Mouse (Mus musculus): ENCODE measurements around the gene Edem3. TPM values are rescaled to one million over a fixed set of nuclear protein-coding genes. Genes with fewer than 3 reads are reported as not detected.

Edem3 gene
- polyA plus RNA-seq (2015; fragmentation: Nextera tagmentation; extraction: Ambion mirVana), result 5.5 and 5.6 TPM in 2 replicates

GRCm38 (mm10) chr1:151754881-151755659 is at the start of gene Edem3:
Gene Edem3 (plus strand): TSS chr1:151755371.
- peak within 1 kb of the TSS; percentile 99 for H3K4me3 ChIP-seq (replicated peaks)
- WGBS (ENCODE audit: insufficient replicate concordance), result under 1% methylated on average over 64 of the region's 64 CpGs
- peak; percentile 97 for ATAC-seq (ENCODE audit: insufficient read depth)
- no peaks in the 10 kb centered on the region for H3K27me3 ChIP-seq
- H3K9me3 ChIP-seq (replicated peaks), result no peaks in the 10 kb centered on the region
- peaks cover 4% of the 10 kb centered on the region; the same call in 1 of the 2 replicates for H3K36me3 ChIP-seq (replicated peaks)
- H3K27ac ChIP-seq (replicated peaks), result peak within 1 kb of the TSS; percentile 92
- H3K4me1 ChIP-seq (replicated peaks), result peaks cover 49% of the 10 kb centered on the region
- H3K9ac ChIP-seq, result peak within 1 kb of the TSS; percentile 92
- peak within 1 kb of the TSS; percentile 88 for H3K4me2 ChIP-seq

GRCm38 (mm10) chr1:151705723-151706396 is 49.3 kb upstream of the Edem3 start:
- WGBS (ENCODE audit: insufficient replicate concordance), result 36% methylated on average over 11 of the region's 11 CpGs
- no peak for ATAC-seq (ENCODE audit: insufficient read depth)

GRCm38 (mm10) chr1:151706397-151706752 is 48.8 kb upstream of the Edem3 start:
- Histone ChIP-seq H3K4me3 (replicated peaks) (no peak overlapping the region), H3K4me1 (replicated peaks) (0 out of 2 replicates have a peak, but pooled peaks cover 8% of the 10 kb centered on the region), H3K36me3 (replicated peaks) (no peaks in the 10 kb centered on the region), H3K4me2 (no peak overlapping the region), H3K9me3 (replicated peaks) (no peaks in the 10 kb centered on the region), H3K27me3 (no peaks in the 10 kb centered on the region), H3K27ac (replicated peaks) (no peak overlapping the region), H3K9ac (no peak overlapping the region)
- ATAC-seq (ENCODE audit: insufficient read depth), result no peak
- WGBS (ENCODE audit: insufficient replicate concordance), result 73% methylated on average over 3 of the region's 3 CpGs

More at GRCm38 (mm10) chr1:151705723-151706396, 49.3 kb upstream of the Edem3 start:
- Histone ChIP-seq H3K9ac (no peak overlapping the region), H3K36me3 (replicated peaks) (no peaks in the 10 kb centered on the region), H3K27ac (replicated peaks) (no peak overlapping the region), H3K27me3 (no peaks in the 10 kb centered on the region), H3K4me2 (no peak overlapping the region), H3K4me3 (replicated peaks) (no peak overlapping the region), H3K4me1 (replicated peaks) (0 out of 2 replicates have a peak, but pooled peaks cover 8% of the 10 kb centered on the region), H3K9me3 (replicated peaks) (no peaks in the 10 kb centered on the region)

- ATAC-seq (ENCODE audit: insufficient read depth), result no peak
- H3K27ac ChIP-seq (replicated peaks), result no peak overlapping the region
- no peaks in the 10 kb centered on the region for H3K9me3 ChIP-seq (replicated peaks)
- no peak overlapping the region for H3K4me3 ChIP-seq (replicated peaks)
- H3K4me1 ChIP-seq (replicated peaks), result 0 out of 2 replicates have a peak, but pooled peaks cover 8% of the 10 kb centered on the region
- WGBS (ENCODE audit: insufficient replicate concordance), result 48% methylated on average over 13 of the region's 13 CpGs
- no peaks in the 10 kb centered on the region for H3K27me3 ChIP-seq
- no peak overlapping the region for H3K9ac ChIP-seq
- no peaks in the 10 kb centered on the region for H3K36me3 ChIP-seq (replicated peaks)
- no peak overlapping the region for H3K4me2 ChIP-seq
Observed at GRCm38 (mm10) chr1:151708966-151709733, 46.0 kb upstream of the Edem3 start.

GRCm38 (mm10) chr1:151709734-151710022 is 45.5 kb upstream of the Edem3 start:
- Histone ChIP-seq H3K4me2 (no peak overlapping the region), H3K4me1 (replicated peaks) (0 out of 2 replicates have a peak, but pooled peaks cover 8% of the 10 kb centered on the region), H3K27me3 (no peaks in the 10 kb centered on the region), H3K4me3 (replicated peaks) (no peak overlapping the region), H3K9ac (no peak overlapping the region), H3K9me3 (replicated peaks) (no peaks in the 10 kb centered on the region), H3K27ac (replicated peaks) (no peak overlapping the region), H3K36me3 (replicated peaks) (no peaks in the 10 kb centered on the region)
- ATAC-seq (ENCODE audit: insufficient read depth), result no peak
- WGBS (ENCODE audit: insufficient replicate concordance), result 48% methylated on average over 2 of the region's 2 CpGs

GRCm38 (mm10) chr1:151710424-151711055 is 44.6 kb upstream of the Edem3 start:
- no peak overlapping the region for H3K27ac ChIP-seq (replicated peaks)

GRCm38 (mm10) chr1:151711062-151711461 is 44.1 kb upstream of the Edem3 start:
- no peaks in the 10 kb centered on the region for H3K27me3 ChIP-seq
- no peak for ATAC-seq (ENCODE audit: insufficient read depth)
- 65% methylated on average over 7 of the region's 7 CpGs for WGBS (ENCODE audit: insufficient replicate concordance)

More at GRCm38 (mm10) chr1:151710424-151711055, 44.6 kb upstream of the Edem3 start:
- WGBS (ENCODE audit: insufficient replicate concordance), result 55% methylated on average over 5 of the region's 5 CpGs
- H3K4me1 ChIP-seq (replicated peaks), result 0 out of 2 replicates have a peak, but pooled peaks cover 8% of the 10 kb centered on the region
- ATAC-seq (ENCODE audit: insufficient read depth), result no peak
- H3K9me3 ChIP-seq (replicated peaks), result no peaks in the 10 kb centered on the region
- H3K9ac ChIP-seq, result no peak overlapping the region
- no peaks in the 10 kb centered on the region for H3K36me3 ChIP-seq (replicated peaks)
- no peak overlapping the region for H3K4me2 ChIP-seq
- no peak overlapping the region for H3K4me3 ChIP-seq (replicated peaks)
- H3K27me3 ChIP-seq, result no peaks in the 10 kb centered on the region

GRCm38 (mm10) chr1:151712664-151713063 is 42.5 kb upstream of the Edem3 start:
- Histone ChIP-seq H3K4me3 (replicated peaks) (no peak overlapping the region), H3K9ac (no peak overlapping the region), H3K4me1 (replicated peaks) (0 out of 2 replicates have a peak, but pooled peaks cover 8% of the 10 kb centered on the region), H3K9me3 (replicated peaks) (no peaks in the 10 kb centered on the region), H3K27me3 (no peaks in the 10 kb centered on the region), H3K27ac (replicated peaks) (no peak overlapping the region), H3K36me3 (replicated peaks) (no peaks in the 10 kb centered on the region), H3K4me2 (no peak overlapping the region)
- WGBS (ENCODE audit: insufficient replicate concordance), result 53% methylated on average over 5 of the region's 5 CpGs
- ATAC-seq (ENCODE audit: insufficient read depth), result no peak

More at GRCm38 (mm10) chr1:151711062-151711461, 44.1 kb upstream of the Edem3 start:
- no peak overlapping the region for H3K4me3 ChIP-seq (replicated peaks)
- H3K36me3 ChIP-seq (replicated peaks), result no peaks in the 10 kb centered on the region
- H3K4me2 ChIP-seq, result no peak overlapping the region
- no peak overlapping the region for H3K9ac ChIP-seq
- H3K4me1 ChIP-seq (replicated peaks), result 0 out of 2 replicates have a peak, but pooled peaks cover 8% of the 10 kb centered on the region
- H3K27ac ChIP-seq (replicated peaks), result no peak overlapping the region
- no peaks in the 10 kb centered on the region for H3K9me3 ChIP-seq (replicated peaks)

- H3K27me3 ChIP-seq, result no peaks in the 10 kb centered on the region
- no peaks in the 10 kb centered on the region for H3K36me3 ChIP-seq (replicated peaks)
- H3K4me2 ChIP-seq, result no peak overlapping the region
- H3K4me1 ChIP-seq (replicated peaks), result 0 out of 2 replicates have a peak, but pooled peaks cover 7% of the 10 kb centered on the region
- no peaks in the 10 kb centered on the region for H3K9me3 ChIP-seq (replicated peaks)
- no peak overlapping the region for H3K27ac ChIP-seq (replicated peaks)
- H3K4me3 ChIP-seq (replicated peaks), result no peak overlapping the region
- H3K9ac ChIP-seq, result no peak overlapping the region
- peak; percentile 36; the same call in 1 of the 2 replicates for ATAC-seq (ENCODE audit: insufficient read depth)
Observed at GRCm38 (mm10) chr1:151713622-151714021, 41.5 kb upstream of the Edem3 start.

- no peak for ATAC-seq (ENCODE audit: insufficient read depth)
Observed at GRCm38 (mm10) chr1:151716024-151716710, 39.0 kb upstream of the Edem3 start.

More at GRCm38 (mm10) chr1:151716024-151716710, 39.0 kb upstream of the Edem3 start:
- Histone ChIP-seq H3K27ac (replicated peaks) (no peak overlapping the region), H3K9me3 (replicated peaks) (no peaks in the 10 kb centered on the region), H3K4me3 (replicated peaks) (no peak overlapping the region), H3K4me2 (no peak overlapping the region), H3K4me1 (replicated peaks) (no peaks in the 10 kb centered on the region), H3K9ac (no peak overlapping the region), H3K36me3 (replicated peaks) (no peaks in the 10 kb centered on the region), H3K27me3 (no peaks in the 10 kb centered on the region)
- 72% methylated on average over 11 of the region's 11 CpGs for WGBS (ENCODE audit: insufficient replicate concordance)

Measured in liver, embryonic 15.5 days (tissue).